Mouse (Mus musculus) lung, embryonic 15.5 days (tissue): ENCODE data around the gene Clrn3. TPM values are rescaled to one million over a fixed set of nuclear protein-coding genes. Genes with fewer than 3 reads are reported as not detected.
"Not testable (repeated sequence)": the region's sequence is repeated elsewhere in the genome, so short reads cannot be mapped to it uniquely, and the experiment has no call there.

Experiments
- ATAC-seq: fragments of 200-750 bp; cut with Nextera tagmentation; 2 replicates; pipeline ENCODE4 v1.8.0; 2017; ENCODE audit warnings: moderate number of reproducible peaks, borderline replicate concordance; ENCODE audit not compliant: low FRiP score, low TSS enrichment; ENCODE audit errors: extremely low read depth
- H3K27ac ChIP-seq: fragments of 300-500 bp; sonication (generic); 2 replicates; pipeline ENCODE4 v1.5.1; 2015; ENCODE audit warnings: moderate library complexity, mild to moderate bottlenecking, inconsistent platforms
- H3K27me3 ChIP-seq: fragments of 300-500 bp; sonication (generic); 2 replicates; pipeline ENCODE4 v1.6.1; 2015; ENCODE audit warnings: inconsistent platforms
- H3K36me3 ChIP-seq: fragments of 300-500 bp; sonication (generic); 2 replicates; pipeline ENCODE4 v1.6.1; 2015; ENCODE audit warnings: inconsistent platforms
- H3K4me1 ChIP-seq: fragments of 300-500 bp; sonication (generic); 2 replicates; pipeline ENCODE4 v1.6.1; 2015; ENCODE audit warnings: inconsistent platforms
- H3K4me2 ChIP-seq: fragments of 300-500 bp; sonication (generic); 2 replicates; pipeline ENCODE4 v1.6.1; 2015; ENCODE audit warnings: inconsistent platforms, mild to moderate bottlenecking, moderate library complexity
- H3K4me3 ChIP-seq: fragments of 300-500 bp; sonication (generic); 2 replicates; pipeline ENCODE4 v1.5.1; 2015; ENCODE audit warnings: mild to moderate bottlenecking, inconsistent platforms
- H3K9ac ChIP-seq: fragments of 300-500 bp; sonication (generic); 2 replicates; pipeline ENCODE4 v1.6.1; 2015; ENCODE audit warnings: inconsistent platforms
- H3K9me3 ChIP-seq: fragments of 300-500 bp; sonication (generic); 2 replicates; pipeline ENCODE4 v1.6.1; 2016; ENCODE audit warnings: inconsistent platforms
- WGBS: fragments of 180-500 bp; shearing (Covaris S2); methylation state at CpG from one replicate; pipeline ENCODE4 v1.1.7; 2015; 5-methylcytosine and 5-hydroxymethylcytosine counted together
- polyA plus RNA-seq: library from polyadenylated mRNA; unstranded; fragments of >200 nt; fragmentation: Nextera tagmentation; extraction: Ambion mirVana; gene quantifications from 2 replicates; pipeline ENCODE4 v1.2.1, GENCODE M21; 2015

Clrn3 gene
- polyA plus RNA-seq: 0.04 TPM in 1 of 2 replicates, not detected in the other

DNA sequence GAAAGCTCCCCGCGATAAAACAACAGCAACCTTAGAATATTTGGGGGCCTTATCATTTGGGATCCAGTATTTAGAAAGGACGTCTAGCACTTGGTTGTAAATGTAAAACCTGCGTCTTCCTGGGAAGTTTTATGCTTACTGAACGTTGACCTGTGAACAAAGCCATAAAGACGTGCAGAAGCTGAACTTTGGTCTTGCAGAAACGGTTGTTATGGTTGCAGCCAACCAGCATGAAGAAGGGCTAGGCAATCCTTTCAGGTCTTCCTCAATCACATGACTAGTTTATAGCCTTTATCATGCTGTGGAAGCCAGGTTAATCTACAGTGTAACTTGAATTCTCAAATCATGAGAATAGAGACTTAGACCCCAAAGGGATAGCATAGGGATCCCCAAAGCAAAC is at the start of gene Clrn3:
TSS of gene Clrn3 (minus strand) at position 140 of the 400 bp plus-strand sequence.
- Histone ChIP-seq H3K27ac (no peak within 1 kb of the TSS), H3K9me3 (no peaks in the 10 kb centered on the region), H3K4me3 (no peak within 1 kb of the TSS), H3K4me1 (peaks cover 5% of the 10 kb centered on the region), H3K27me3 (no peaks in the 10 kb centered on the region), H3K36me3 (no peaks in the 10 kb centered on the region), H3K4me2 (no peak within 1 kb of the TSS), H3K9ac (no peak within 1 kb of the TSS)
- no peak for ATAC-seq
- 87% methylated on average over 7 of the region's 7 CpGs for WGBS

DNA sequence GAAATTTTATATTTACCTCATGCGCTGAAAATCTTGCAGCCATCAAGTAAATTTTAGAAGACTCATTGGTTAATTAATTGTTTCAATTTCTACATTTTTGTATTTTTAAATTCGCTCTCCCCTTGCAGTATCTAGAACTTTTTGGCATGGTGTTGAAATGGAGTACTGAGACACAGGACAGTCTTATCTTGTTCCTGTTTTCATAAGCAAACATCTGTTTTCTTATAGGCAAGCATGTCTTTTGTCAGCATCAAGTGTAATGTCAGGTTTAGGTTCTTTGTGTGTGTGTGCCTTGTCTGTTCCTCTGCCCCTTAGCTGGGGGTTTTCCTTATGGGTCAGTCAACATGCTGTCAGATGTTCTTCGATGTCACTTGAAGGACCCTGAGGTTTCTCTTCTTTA is 47.9 kb upstream of the Clrn3 start:
- H3K4me2 ChIP-seq: no peak overlapping the region
- H3K27ac ChIP-seq: no peak overlapping the region
- no peaks in the 10 kb centered on the region for H3K36me3 ChIP-seq
- no peaks in the 10 kb centered on the region for H3K9me3 ChIP-seq
- no peaks in the 10 kb centered on the region for H3K4me1 ChIP-seq
- no peak overlapping the region for H3K4me3 ChIP-seq
- no peaks in the 10 kb centered on the region for H3K27me3 ChIP-seq
- H3K9ac ChIP-seq: no peak overlapping the region
- WGBS: 86% methylated on average over 3 of the region's 3 CpGs
- ATAC-seq: no peak

DNA sequence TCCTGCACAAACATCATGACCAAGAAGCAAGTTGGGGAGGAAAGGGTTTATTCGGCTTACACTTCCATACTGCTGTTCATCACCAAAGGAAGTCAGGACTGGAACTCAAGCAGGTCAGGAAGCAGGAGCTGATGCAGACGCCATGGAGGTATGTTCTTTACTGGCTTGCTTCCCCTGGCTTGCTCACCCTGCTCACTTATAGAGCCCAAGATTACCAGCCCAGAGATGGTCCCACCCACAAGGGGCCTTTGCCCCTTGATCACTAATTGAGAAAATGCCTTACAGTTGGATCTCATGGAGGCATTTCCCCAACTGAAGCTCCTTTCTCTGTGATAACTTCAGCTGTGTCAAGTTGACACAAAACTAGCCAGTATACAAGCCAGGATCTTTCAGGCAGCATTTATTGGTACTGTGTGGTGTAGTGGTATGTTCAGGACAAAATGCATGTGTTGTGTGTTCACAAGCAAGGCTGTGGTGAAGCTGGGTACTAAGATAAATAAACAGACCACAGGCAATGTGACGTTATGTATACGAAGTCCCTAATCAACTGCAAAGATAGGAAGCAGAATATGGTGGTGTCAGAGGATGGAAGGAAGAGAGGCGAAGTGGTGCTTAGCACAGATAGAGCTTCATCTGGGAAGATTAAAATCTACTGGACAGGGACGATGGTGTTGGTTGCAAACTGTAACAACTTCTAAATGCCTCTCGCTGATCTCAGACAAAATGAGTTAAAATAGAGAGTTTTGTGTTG is 47.0 kb upstream of the Clrn3 start:
- H3K9ac ChIP-seq, H3K4me1 ChIP-seq: not testable (repeated sequence)
- WGBS: 50% methylated on average over 7 of the region's 7 CpGs

DNA sequence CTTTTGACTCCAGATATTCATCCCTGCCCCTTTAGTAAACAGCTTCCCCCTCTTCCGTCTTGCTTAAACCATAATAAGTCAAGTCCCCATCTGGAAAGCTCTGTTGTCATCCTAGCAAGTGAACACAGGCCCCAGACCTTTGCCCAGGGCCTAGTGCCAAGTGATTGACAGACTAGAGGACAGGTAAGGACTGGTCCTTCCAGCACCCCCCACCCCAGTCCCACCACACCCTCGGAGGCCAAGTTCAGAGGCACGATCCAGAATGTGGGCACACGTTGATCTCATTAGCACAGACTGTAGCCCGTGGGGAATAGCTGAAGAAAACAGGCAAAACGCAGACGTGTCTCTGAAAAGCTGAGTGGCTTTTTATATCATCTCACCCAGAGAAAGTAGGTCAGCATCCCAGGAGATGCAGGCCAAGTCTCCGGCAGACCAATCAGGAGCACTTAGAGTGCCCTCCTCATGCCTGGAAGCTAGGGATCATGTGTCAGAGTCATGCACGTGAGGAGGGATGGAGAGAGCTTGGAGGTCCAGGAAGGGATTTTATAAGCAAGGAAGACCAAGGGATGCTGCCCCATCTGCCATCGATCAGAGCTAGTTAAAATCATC is 43.6 kb upstream of the Clrn3 start:
- Histone ChIP-seq H3K27ac (no peak overlapping the region), H3K36me3 (no peaks in the 10 kb centered on the region), H3K9ac (no peak overlapping the region), H3K4me1 (no peaks in the 10 kb centered on the region), H3K27me3 (no peaks in the 10 kb centered on the region), H3K4me3 (no peak overlapping the region), H3K4me2 (no peak overlapping the region), H3K9me3 (no peaks in the 10 kb centered on the region)
- 39% methylated on average over 10 of the region's 10 CpGs for WGBS
- no peak for ATAC-seq

More for the DNA sequence above, 47.0 kb upstream of the Clrn3 start:
- not testable (repeated sequence) for ATAC-seq, H3K27ac ChIP-seq, H3K9me3 ChIP-seq, H3K36me3 ChIP-seq, H3K4me2 ChIP-seq, H3K27me3 ChIP-seq, H3K4me3 ChIP-seq

DNA sequence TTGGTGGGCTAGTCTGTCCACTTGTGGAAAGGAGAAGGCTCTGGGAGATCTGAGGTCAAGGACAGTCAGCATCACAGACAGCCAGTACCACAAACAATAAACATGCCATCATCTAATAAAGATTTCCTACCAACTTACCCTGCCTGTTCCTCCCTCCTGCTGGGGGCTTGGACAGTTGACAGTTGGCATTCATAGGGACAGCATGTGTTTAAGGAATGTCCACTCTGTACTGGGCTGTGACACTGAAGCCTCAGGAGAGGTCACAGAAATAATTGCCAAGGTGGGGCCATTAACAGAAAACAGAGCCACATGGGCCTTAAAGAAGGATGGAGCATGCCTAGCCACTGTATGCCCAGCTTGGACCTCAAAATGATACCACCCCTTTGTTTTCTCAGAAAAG is 42.9 kb upstream of the Clrn3 start:
- Histone ChIP-seq H3K4me1 (no peaks in the 10 kb centered on the region), H3K9me3 (no peaks in the 10 kb centered on the region), H3K27me3 (no peaks in the 10 kb centered on the region), H3K9ac (no peak overlapping the region), H3K36me3 (no peaks in the 10 kb centered on the region), H3K27ac (no peak overlapping the region), H3K4me2 (no peak overlapping the region), H3K4me3 (no peak overlapping the region)
- ATAC-seq: no peak

DNA sequence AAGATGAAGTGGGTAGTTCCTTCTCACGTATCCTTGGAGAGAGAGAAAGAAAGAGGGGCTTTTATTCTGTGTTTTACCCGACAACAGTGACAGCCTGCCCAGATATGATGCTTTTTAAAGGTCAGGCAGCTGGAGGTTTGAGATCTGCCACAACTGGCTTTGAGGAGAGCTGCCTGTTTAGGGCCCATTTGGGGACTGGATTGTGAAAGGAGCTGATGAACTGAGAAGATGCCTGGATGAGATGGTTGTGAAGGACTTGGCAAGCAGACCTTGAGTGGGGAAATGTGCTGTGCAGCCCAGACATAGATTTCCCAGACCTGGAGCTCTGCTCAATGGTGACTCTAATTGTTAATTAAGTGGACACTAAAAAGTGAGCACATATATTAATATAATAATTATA is 40.1 kb upstream of the Clrn3 start:
- no peak overlapping the region for H3K27ac ChIP-seq
- no peaks in the 10 kb centered on the region for H3K4me1 ChIP-seq
- H3K4me2 ChIP-seq: no peak overlapping the region
- H3K9me3 ChIP-seq: no peaks in the 10 kb centered on the region
- H3K9ac ChIP-seq: no peak overlapping the region
- ATAC-seq: no peak
- H3K36me3 ChIP-seq: no peaks in the 10 kb centered on the region
- no peaks in the 10 kb centered on the region for H3K27me3 ChIP-seq
- H3K4me3 ChIP-seq: no peak overlapping the region
- 55% methylated on average over 2 of the region's 2 CpGs for WGBS

DNA sequence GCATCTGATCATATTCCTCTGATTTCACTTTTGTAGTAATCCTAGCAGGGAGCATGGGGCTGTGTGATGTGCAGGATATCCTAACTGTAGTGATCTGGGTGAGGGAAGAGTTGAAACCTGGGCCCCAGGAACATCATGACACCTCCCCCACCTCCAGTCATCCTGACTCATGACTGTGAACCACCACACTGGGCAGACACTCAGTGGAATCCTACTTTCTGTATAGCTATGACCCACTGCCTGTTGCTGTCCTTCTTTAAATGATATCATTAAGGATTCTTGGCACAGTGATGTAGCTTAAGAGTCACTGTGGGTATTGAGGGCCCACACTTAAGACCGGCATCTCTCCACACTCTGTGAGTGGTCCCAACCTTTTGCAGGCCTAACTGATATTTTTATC is 39.1 kb upstream of the Clrn3 start:
- no peak overlapping the region for H3K27ac ChIP-seq
- no peak for ATAC-seq
- WGBS: 82% methylated on average over 1 of the region's 1 CpGs

DNA sequence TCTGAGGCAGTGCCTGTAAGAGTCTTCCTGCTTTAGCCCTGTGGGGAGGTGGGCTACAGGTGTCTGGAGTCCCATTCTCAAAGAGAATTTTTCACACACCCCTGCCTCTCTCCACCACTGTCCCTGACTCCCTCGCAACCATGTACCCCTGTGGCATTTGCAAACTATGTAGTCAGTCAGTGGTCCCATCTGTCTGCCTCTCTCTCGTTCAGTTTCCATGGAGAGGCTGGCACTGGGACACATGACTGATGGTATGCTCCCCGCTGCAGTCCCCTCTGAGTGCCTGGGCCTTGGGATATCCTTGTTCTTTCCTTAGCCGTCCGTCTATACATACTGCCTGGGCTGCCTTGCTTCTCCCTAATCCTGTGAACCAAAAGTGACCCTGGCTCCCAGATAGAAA is 37.6 kb upstream of the Clrn3 start:
- 69% methylated on average over 5 of the region's 5 CpGs for WGBS
- no peaks in the 10 kb centered on the region for H3K36me3 ChIP-seq
- no peaks in the 10 kb centered on the region for H3K9me3 ChIP-seq
- H3K4me3 ChIP-seq: no peak overlapping the region
- H3K9ac ChIP-seq: no peak overlapping the region
- no peak overlapping the region for H3K4me2 ChIP-seq
- no peaks in the 10 kb centered on the region for H3K4me1 ChIP-seq
- no peak for ATAC-seq
- H3K27ac ChIP-seq: no peak overlapping the region
- no peaks in the 10 kb centered on the region for H3K27me3 ChIP-seq

More for the DNA sequence above, 39.1 kb upstream of the Clrn3 start:
- Histone ChIP-seq H3K4me2 (no peak overlapping the region), H3K4me3 (no peak overlapping the region), H3K9ac (no peak overlapping the region), H3K4me1 (no peaks in the 10 kb centered on the region), H3K27me3 (no peaks in the 10 kb centered on the region), H3K9me3 (no peaks in the 10 kb centered on the region), H3K36me3 (no peaks in the 10 kb centered on the region)

DNA sequence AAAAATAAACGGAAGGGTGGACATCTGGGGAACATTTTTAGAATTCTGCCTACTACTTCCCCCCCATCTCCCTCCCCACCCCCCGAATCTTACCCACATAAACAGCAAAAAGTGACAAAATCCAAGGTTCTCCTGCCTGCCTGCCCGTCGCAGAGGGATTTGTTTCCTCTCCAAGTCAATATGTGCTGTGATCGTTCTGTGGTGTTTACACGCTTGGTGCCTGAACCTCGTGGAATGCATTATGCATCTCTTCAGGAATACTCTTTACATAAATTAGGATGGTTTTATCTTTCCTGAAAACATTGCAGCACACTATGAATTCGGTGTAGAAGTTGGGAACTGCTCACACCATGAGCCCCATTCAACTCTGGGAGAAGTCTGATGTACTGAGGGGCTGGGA is 35.6 kb upstream of the Clrn3 start:
- Histone ChIP-seq H3K9ac (no peak overlapping the region), H3K4me2 (no peak overlapping the region), H3K4me1 (no peaks in the 10 kb centered on the region), H3K27ac (no peak overlapping the region), H3K9me3 (no peaks in the 10 kb centered on the region), H3K36me3 (no peaks in the 10 kb centered on the region), H3K4me3 (no peak overlapping the region), H3K27me3 (no peaks in the 10 kb centered on the region)
- ATAC-seq: no peak
- WGBS: 64% methylated on average over 8 of the region's 8 CpGs

DNA sequence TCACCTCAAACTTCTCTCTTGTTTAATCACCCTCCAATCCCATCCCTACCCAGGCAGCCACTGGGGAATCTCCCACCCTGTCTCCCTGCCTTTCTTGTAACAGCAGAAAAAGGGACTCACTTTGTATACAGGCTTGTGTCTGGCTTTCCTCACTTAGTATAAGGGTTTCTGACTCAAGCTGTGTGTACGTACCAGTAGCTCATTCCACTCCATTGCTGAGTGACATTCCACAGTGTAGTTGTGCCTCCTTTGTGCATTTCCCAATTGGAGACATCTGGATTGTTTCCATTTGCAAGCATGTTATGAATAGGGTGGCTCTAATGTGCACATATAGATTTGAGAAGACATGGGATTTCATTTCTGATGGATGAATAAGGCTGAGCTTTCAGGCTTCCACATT is 31.8 kb upstream of the Clrn3 start:
- 43% methylated on average over 1 of the region's 1 CpGs for WGBS
- H3K27me3 ChIP-seq: no peaks in the 10 kb centered on the region
- no peaks in the 10 kb centered on the region for H3K9me3 ChIP-seq
- no peak overlapping the region for H3K4me3 ChIP-seq
- ATAC-seq: no peak
- H3K9ac ChIP-seq: no peak overlapping the region
- no peak overlapping the region for H3K27ac ChIP-seq
- H3K4me1 ChIP-seq: no peaks in the 10 kb centered on the region
- H3K36me3 ChIP-seq: no peaks in the 10 kb centered on the region
- H3K4me2 ChIP-seq: no peak overlapping the region

DNA sequence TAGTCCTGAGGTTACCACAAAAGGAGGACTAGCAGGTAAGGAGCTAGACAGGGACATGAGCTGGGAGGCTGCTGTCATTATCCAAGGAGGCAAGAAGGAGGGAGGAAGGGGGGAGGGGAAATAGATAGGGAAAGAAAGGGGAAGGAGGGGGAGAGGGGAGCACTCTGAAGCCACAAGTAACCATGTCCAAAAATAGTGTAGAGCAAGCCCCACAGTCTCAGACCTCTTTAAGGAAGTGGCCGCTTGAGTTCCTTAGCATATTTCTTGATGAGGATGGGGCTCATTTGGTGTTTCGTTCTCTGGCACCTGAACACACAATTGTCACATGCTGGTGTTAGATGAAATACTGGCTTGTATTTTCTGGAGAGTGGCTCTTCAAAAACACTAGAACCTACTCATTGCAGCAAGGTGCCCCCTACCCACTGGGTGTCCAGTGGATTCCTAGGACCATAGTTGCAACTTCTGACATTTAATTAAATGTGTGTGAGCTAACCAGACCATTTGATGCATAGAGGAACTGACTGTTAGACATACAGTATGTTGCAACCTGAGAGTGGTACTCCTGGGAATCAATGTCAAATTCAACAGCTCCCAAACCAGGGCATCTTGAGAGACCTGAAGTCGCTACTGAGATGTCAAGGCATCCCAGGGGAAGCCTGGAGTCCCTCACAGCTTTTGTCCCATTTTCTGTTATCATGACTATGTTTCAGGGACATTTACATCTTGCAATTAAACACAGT is 28.4 kb upstream of the Clrn3 start:
- no peak overlapping the region for H3K27ac ChIP-seq
- no peak overlapping the region for H3K9ac ChIP-seq
- no peaks in the 10 kb centered on the region for H3K9me3 ChIP-seq
- no peak for ATAC-seq
- no peak overlapping the region for H3K4me2 ChIP-seq
- H3K36me3 ChIP-seq: no peaks in the 10 kb centered on the region
- H3K4me1 ChIP-seq: no peaks in the 10 kb centered on the region
- no peak overlapping the region for H3K4me3 ChIP-seq
- H3K27me3 ChIP-seq: no peaks in the 10 kb centered on the region
- WGBS: 71% methylated on average over 3 of the region's 3 CpGs

DNA sequence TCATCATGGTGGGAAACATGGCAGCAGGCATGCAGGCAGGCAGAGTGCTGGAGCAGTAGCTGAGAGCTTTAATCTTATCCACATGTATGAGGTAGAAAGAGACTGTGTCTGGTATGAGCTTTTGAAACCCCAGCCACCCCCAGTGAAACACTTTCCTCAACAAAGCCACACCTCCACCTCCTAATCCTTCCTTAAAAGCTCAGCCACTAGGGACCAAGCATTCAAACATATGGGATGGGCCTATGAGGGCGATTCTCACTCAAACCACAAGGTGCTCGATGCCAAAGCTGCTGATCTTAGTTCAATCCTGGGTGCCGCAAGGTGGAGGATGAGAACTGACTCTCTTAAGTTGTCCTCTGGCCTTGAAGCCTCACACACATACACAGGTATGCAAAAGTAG is 25.1 kb upstream of the Clrn3 start:
- Histone ChIP-seq H3K4me3 (no peak overlapping the region), H3K4me1 (peaks cover 9% of the 10 kb centered on the region), H3K9me3 (no peaks in the 10 kb centered on the region), H3K27me3 (no peaks in the 10 kb centered on the region), H3K36me3 (no peaks in the 10 kb centered on the region), H3K4me2 (no peak overlapping the region), H3K27ac (no peak overlapping the region), H3K9ac (no peak overlapping the region)
- 69% methylated on average over 3 of the region's 3 CpGs for WGBS
- no peak for ATAC-seq
